Mouse (Mus musculus): Measurements from ENCODE around the gene Smchd1. TPM values are rescaled to one million over a fixed set of nuclear protein-coding genes. Genes with fewer than 3 reads are reported as not detected.
A peak's percentile ranks its signal among the peaks of the same experiment; 100 is the strongest.

Gene Smchd1
- polyA plus RNA-seq, 1 experiment from 2014 or later, result 53.3 TPM

GRCm38 (mm10) chr17:71477481-71477880 lies 2.3 kb upstream of the Smchd1 start:
- TF ChIP-seq CTCF (IDR thresholded peaks at IDR 0.05; ENCODE audit: low read depth), result no peak
- Histone ChIP-seq H3K27me3 (ENCODE audit: insufficient read depth, low read length) (no peaks in the 10 kb centered on the region), H3K4me2 (ENCODE audit: low read length) (no peak overlapping the region), H3K9ac (ENCODE audit: low read depth, low read length) (no peak overlapping the region), H3K4me3 (replicated peaks; ENCODE audit: low read depth, low read length) (no peak overlapping the region), H3K27ac (no peak overlapping the region), H3K4me1 (replicated peaks; ENCODE audit: insufficient read depth, low read length) (peaks cover 9% of the 10 kb centered on the region; the same call in 1 of the 2 replicates), H3K9me3 (replicated peaks; ENCODE audit: low read length) (no peaks in the 10 kb centered on the region), H3K36me3 (ENCODE audit: insufficient read depth, low read length) (no peaks in the 10 kb centered on the region)
- ATAC-seq (replicated peaks; ENCODE audit: low FRiP score, low read depth), result no peak
- DNase-seq (ENCODE audit: low spot score), result no peak
- WGBS, result 96% methylated on average over 8 of the region's 8 CpGs

DNA sequence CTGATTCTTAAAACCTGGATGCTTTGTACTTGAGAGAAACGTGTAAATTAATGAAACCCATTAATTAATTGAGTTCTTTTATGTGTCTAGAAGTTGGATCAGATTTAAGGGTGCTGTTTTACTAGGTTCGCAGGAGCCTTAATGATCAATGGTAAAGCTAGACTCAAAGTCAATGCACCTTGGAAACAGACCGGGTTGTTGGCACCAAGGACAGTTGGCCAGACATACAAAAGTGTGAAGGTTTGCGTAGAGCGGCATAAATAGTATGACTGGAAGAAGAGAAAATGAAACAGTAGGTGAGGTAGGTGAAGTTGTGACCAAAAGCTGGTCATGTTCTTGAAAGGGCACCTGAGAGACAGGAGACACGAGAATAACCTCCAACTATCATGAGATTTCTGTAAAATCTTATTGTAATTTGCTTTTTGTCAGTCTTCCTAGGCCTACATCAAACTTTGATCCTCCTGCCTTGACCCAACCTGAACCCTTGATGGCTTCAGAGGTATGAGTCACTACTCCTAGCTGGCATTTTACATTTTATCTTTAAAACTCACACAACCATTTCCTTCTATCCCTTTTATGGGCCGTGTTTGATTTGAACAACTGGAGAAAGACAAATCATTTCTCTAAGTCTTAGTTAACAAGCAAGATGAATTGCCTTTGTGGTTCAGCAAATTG lies 1.3 kb upstream of the Smchd1 start:
- peak overlapping the region; percentile 97; the same call in 1 of the 2 replicates for H3K27ac ChIP-seq
- no peaks in the 10 kb centered on the region for H3K9me3 ChIP-seq (replicated peaks; ENCODE audit: low read length)
- no peak for TF ChIP-seq CTCF (IDR thresholded peaks at IDR 0.05; ENCODE audit: low read depth)
- no peaks in the 10 kb centered on the region for H3K36me3 ChIP-seq (ENCODE audit: insufficient read depth, low read length)
- 64% methylated on average over 7 of the region's 7 CpGs for WGBS
- H3K27me3 ChIP-seq (ENCODE audit: insufficient read depth, low read length), result no peaks in the 10 kb centered on the region
- ATAC-seq (replicated peaks; ENCODE audit: low FRiP score, low read depth) (no peak), DNase-seq (ENCODE audit: low spot score) (no peak)
- H3K4me2 ChIP-seq (ENCODE audit: low read length), result peak overlapping the region; percentile 67
- H3K4me1 ChIP-seq (replicated peaks; ENCODE audit: insufficient read depth, low read length), result peaks cover 9% of the 10 kb centered on the region; the same call in 1 of the 2 replicates
- H3K4me3 ChIP-seq (replicated peaks; ENCODE audit: low read depth, low read length), result peak overlapping the region; percentile 83; the same call in 1 of the 2 replicates
- no peak overlapping the region for H3K9ac ChIP-seq (ENCODE audit: low read depth, low read length)

GRCm38 (mm10) chr17:71475705-71476089 lies 554 bp upstream of the Smchd1 start:
- Histone ChIP-seq H3K36me3 (ENCODE audit: insufficient read depth, low read length) (no peaks in the 10 kb centered on the region), H3K4me1 (replicated peaks; ENCODE audit: insufficient read depth, low read length) (peaks cover 9% of the 10 kb centered on the region; the same call in 1 of the 2 replicates), H3K9me3 (replicated peaks; ENCODE audit: low read length) (no peaks in the 10 kb centered on the region), H3K4me2 (ENCODE audit: low read length) (peak overlapping the region; percentile 67), H3K27ac (peak overlapping the region; percentile 97), H3K4me3 (replicated peaks; ENCODE audit: low read depth, low read length) (peak overlapping the region; percentile 83), H3K9ac (ENCODE audit: low read depth, low read length) (peak overlapping the region; percentile 78), H3K27me3 (ENCODE audit: insufficient read depth, low read length) (no peaks in the 10 kb centered on the region)
- ATAC-seq (replicated peaks; ENCODE audit: low FRiP score, low read depth) (peak; percentile 77), DNase-seq (ENCODE audit: low spot score) (peak; percentile 81)
- no peak for TF ChIP-seq CTCF (IDR thresholded peaks at IDR 0.05; ENCODE audit: low read depth)
- under 1% methylated on average over 31 of the region's 31 CpGs for WGBS

GRCm38 (mm10) chr17:71474128-71474527 lies 1.0 kb downstream of the Smchd1 start:
- Histone ChIP-seq H3K9ac (ENCODE audit: low read depth, low read length) (peak overlapping the region; percentile 78), H3K36me3 (ENCODE audit: insufficient read depth, low read length) (no peaks in the 10 kb centered on the region), H3K4me2 (ENCODE audit: low read length) (peak overlapping the region; percentile 67), H3K27ac (no peak overlapping the region), H3K27me3 (ENCODE audit: insufficient read depth, low read length) (no peaks in the 10 kb centered on the region), H3K4me3 (replicated peaks; ENCODE audit: low read depth, low read length) (peak overlapping the region; percentile 83), H3K9me3 (replicated peaks; ENCODE audit: low read length) (no peaks in the 10 kb centered on the region), H3K4me1 (replicated peaks; ENCODE audit: insufficient read depth, low read length) (peaks cover 5% of the 10 kb centered on the region; the same call in 1 of the 2 replicates)
- 16% methylated on average over 8 of the region's 8 CpGs for WGBS
- no peak for TF ChIP-seq CTCF (IDR thresholded peaks at IDR 0.05; ENCODE audit: low read depth)
- ATAC-seq (replicated peaks; ENCODE audit: low FRiP score, low read depth) (no peak), DNase-seq (ENCODE audit: low spot score) (peak; percentile 16)

DNA sequence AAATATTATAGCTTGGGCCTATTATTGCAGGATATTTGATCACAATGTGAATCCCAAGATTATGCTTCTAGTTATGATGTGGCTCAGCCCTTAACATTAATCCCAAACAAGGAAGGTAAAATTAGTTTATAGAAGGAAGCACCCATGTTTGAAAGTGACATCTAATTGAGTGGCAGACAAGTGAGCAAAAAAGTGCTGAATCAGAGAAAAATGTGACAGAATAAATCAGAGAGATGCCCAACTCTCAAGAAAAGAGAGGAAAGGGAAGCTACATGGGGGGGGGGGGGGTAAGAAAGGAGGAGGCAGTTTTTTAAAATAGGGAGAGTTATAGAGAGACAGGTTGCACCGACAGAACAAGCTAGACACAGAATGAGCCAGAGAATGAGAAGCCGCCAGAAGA lies 3.9 kb downstream of the Smchd1 start:
- Histone ChIP-seq H3K4me2 (ENCODE audit: low read length) (no peak overlapping the region), H3K9ac (ENCODE audit: low read depth, low read length) (no peak overlapping the region), H3K9me3 (replicated peaks; ENCODE audit: low read length) (no peaks in the 10 kb centered on the region), H3K36me3 (ENCODE audit: insufficient read depth, low read length) (no peaks in the 10 kb centered on the region), H3K4me3 (replicated peaks; ENCODE audit: low read depth, low read length) (no peak overlapping the region), H3K27ac (no peak overlapping the region), H3K27me3 (ENCODE audit: insufficient read depth, low read length) (no peaks in the 10 kb centered on the region), H3K4me1 (replicated peaks; ENCODE audit: insufficient read depth, low read length) (peaks cover 5% of the 10 kb centered on the region; the same call in 1 of the 2 replicates)
- ATAC-seq (replicated peaks; ENCODE audit: low FRiP score, low read depth), result no peak
- 76% methylated on average over 2 of the region's 2 CpGs for WGBS
- DNase-seq (ENCODE audit: low spot score), result no peak
- no peak for TF ChIP-seq CTCF (IDR thresholded peaks at IDR 0.05; ENCODE audit: low read depth)

- 87% methylated on average over 3 of the region's 3 CpGs for WGBS
- Histone ChIP-seq H3K27ac (no peak overlapping the region), H3K36me3 (ENCODE audit: insufficient read depth, low read length) (peaks cover 16% of the 10 kb centered on the region; the same call in 1 of the 2 replicates), H3K9ac (ENCODE audit: low read depth, low read length) (no peak overlapping the region), H3K9me3 (replicated peaks; ENCODE audit: low read length) (no peaks in the 10 kb centered on the region), H3K4me3 (replicated peaks; ENCODE audit: low read depth, low read length) (no peak overlapping the region), H3K4me2 (ENCODE audit: low read length) (no peak overlapping the region), H3K4me1 (replicated peaks; ENCODE audit: insufficient read depth, low read length) (no peaks in the 10 kb centered on the region), H3K27me3 (ENCODE audit: insufficient read depth, low read length) (no peaks in the 10 kb centered on the region)
- ATAC-seq (replicated peaks; ENCODE audit: low FRiP score, low read depth) (no peak), DNase-seq (ENCODE audit: low spot score) (no peak)
- TF ChIP-seq CTCF (IDR thresholded peaks at IDR 0.05; ENCODE audit: low read depth), result no peak
Observed at GRCm38 (mm10) chr17:71460312-71460711, 14.8 kb downstream of the Smchd1 start.
